Mouse (Mus musculus) midbrain, postnatal 0 days (tissue): ENCODE measurements around the gene Ubap2. TPM values are rescaled to one million over a fixed set of nuclear protein-coding genes. Genes with fewer than 3 reads are reported as not detected.

Experiments
- ATAC-seq: fragments of 200-750 bp; cut with Nextera tagmentation; 2 replicates; pipeline ENCODE4 v1.8.0; 2017; ENCODE audit warnings: moderate number of reproducible peaks, mild to moderate bottlenecking, moderate TSS enrichment, moderate library complexity; ENCODE audit not compliant: low FRiP score
- DNase-seq: peaks from one replicate; pipeline ENCODE4 v3.0.0-alpha.2; 2015; ENCODE audit warnings: low spot score
- H3K27ac ChIP-seq: fragments of 300-500 bp; sonication (generic); 2 replicates; pipeline ENCODE4 v1.5.1; 2014; ENCODE audit warnings: low read depth, mild to moderate bottlenecking, low read length, mixed read lengths
- H3K27me3 ChIP-seq: fragments of 300-500 bp; sonication (generic); 2 replicates; pipeline ENCODE4 v1.6.1; 2014; ENCODE audit warnings: low read length, control low read depth, mixed read lengths; ENCODE audit not compliant: insufficient read depth
- H3K36me3 ChIP-seq: fragments of 300-500 bp; sonication (generic); 2 replicates; pipeline ENCODE4 v1.6.1; 2014; ENCODE audit warnings: low read length, control low read depth, mixed read lengths; ENCODE audit not compliant: insufficient read depth
- H3K4me1 ChIP-seq: fragments of 300-500 bp; sonication (generic); 2 replicates; pipeline ENCODE4 v1.6.1; 2014; ENCODE audit warnings: mild to moderate bottlenecking, control low read depth, antibody characterized with exemption, low read length, mixed read lengths; ENCODE audit not compliant: insufficient read depth
- H3K4me2 ChIP-seq: fragments of 300-500 bp; sonication (generic); 2 replicates; pipeline ENCODE4 v1.6.1; 2014; ENCODE audit warnings: low read depth, mild to moderate bottlenecking, low read length, mixed read lengths; ENCODE audit not compliant: poor library complexity, severe bottlenecking
- H3K4me3 ChIP-seq: fragments of 300-500 bp; sonication (generic); 2 replicates; pipeline ENCODE4 v1.5.1; 2014; ENCODE audit warnings: low read depth, mild to moderate bottlenecking, low read length, moderate library complexity
- H3K9ac ChIP-seq: fragments of 300-500 bp; sonication (generic); replicated peaks from 2 replicates; pipeline ENCODE4 v1.6.1; 2014; ENCODE audit warnings: mild to moderate bottlenecking, low read length, moderate library complexity, mixed read lengths; ENCODE audit not compliant: poor library complexity, severe bottlenecking
- H3K9me3 ChIP-seq: fragments of 300-500 bp; sonication (generic); 2 replicates; pipeline ENCODE4 v1.6.1; 2016; ENCODE audit warnings: low read length, control low read depth
- CTCF ChIP-seq: IDR thresholded peaks from 2 replicates; pipeline ENCODE4 v1.5.1; 2016; ENCODE audit warnings: antibody characterized with exemption, mild to moderate bottlenecking
- WGBS: fragments of 180-500 bp; shearing (Covaris S2); extraction: QIAGEN DNeasy Blood & Tissue Kit; methylation state at CpG from one replicate; pipeline ENCODE4 v1.1.7; 2014; 5-methylcytosine and 5-hydroxymethylcytosine counted together
- polyA plus RNA-seq: library from polyadenylated mRNA; unstranded; fragments of >200 nt; fragmentation: Nextera tagmentation; extraction: Ambion mirVana; gene quantifications from 2 replicates; pipeline ENCODE4 v1.2.1, GENCODE M21; 2015
- total RNA-seq: library from RNA; depleted of rRNA; stranded (reverse); fragments of >200 nt; gene quantifications from 2 replicates; pipeline ENCODE4 v1.2.3, GENCODE M21; 2014

Ubap2 gene
- total and polyA plus RNA-seq, 2 experiments from 2014 or later: 36.1 to 38.5 TPM

DNA sequence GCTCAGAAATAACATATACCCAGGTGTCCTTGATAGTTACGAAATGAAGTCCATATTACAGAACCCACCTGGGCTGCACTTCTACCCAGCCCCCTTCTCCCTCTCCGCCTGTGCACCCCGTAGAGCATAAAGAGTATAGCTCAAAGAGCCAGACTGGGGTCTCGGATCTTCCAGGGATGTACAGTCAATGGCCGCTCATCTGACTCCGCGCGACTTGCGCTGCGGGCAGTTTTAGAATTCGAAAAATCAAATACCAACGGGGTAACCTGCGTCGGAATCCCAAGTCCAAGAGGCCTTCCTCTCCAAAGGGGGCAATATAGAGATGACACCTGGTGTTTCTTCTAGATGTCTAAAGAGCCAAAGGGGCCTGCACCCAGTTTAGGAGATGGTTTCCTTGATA is 38.8 kb upstream of the Ubap2 start:
- Histone ChIP-seq H3K4me2 (peak overlapping the region; percentile 79), H3K9me3 (no peaks in the 10 kb centered on the region), H3K27me3 (no peaks in the 10 kb centered on the region), H3K36me3 (peaks cover 18% of the 10 kb centered on the region; the same call in 1 of the 2 replicates), H3K4me3 (peak overlapping the region; percentile 98), H3K9ac (peak overlapping the region; percentile 97), H3K27ac (peak overlapping the region; percentile 96), H3K4me1 (peaks cover 8% of the 10 kb centered on the region; the same call in 1 of the 2 replicates)
- DNase-seq: no peak
- ATAC-seq: peak; percentile 6; the same call in 1 of the 2 replicates
- no peak for TF ChIP-seq CTCF
- 16% methylated on average over 14 of the region's 14 CpGs for WGBS

DNA sequence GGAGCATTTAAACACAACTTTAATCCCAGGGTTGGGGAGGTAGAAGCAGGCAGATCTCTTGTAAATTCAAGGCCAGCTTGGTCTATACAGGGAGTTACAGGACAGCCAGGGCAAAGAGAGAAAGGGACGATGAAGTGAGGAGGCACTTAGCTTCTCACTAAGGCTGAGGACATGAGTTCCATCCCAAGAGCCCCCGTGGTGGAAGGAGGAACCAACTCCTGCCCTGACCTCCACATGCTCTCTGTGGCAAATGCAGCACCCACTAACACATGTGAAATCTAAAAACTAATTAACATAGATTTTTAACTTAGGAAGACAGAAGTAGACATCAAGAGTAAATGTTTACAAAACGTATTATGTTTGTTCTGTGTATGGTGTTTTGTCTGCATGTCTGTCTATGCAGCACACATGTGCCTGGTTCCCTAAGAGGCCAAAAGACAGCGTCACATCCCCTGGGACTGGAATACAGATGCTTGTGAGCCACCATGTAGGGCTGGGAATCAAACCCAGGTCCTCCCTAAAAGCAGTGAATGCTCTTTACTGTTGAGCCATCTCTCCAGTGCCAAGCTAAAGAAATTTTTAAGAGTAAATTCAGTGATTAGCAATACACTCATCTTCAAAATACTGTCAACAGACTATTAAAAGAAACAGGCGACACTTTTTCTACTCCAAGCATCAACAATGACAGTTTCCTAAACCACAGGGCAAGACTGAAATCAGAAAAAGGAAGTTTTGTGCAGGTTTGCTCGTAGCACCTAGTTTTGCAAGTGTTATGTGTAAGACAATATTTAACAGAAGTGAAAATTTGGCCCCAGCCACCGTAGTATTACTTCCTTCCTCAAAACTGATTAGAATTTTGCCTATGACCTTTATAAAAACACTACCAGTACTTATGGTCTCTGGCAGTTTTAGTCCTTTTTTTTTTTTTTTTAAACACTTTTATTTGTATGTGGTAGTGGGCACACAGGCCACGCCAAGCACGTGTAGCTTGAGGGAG is 35.9 kb upstream of the Ubap2 start:
- no peak overlapping the region for H3K4me3 ChIP-seq

DNA sequence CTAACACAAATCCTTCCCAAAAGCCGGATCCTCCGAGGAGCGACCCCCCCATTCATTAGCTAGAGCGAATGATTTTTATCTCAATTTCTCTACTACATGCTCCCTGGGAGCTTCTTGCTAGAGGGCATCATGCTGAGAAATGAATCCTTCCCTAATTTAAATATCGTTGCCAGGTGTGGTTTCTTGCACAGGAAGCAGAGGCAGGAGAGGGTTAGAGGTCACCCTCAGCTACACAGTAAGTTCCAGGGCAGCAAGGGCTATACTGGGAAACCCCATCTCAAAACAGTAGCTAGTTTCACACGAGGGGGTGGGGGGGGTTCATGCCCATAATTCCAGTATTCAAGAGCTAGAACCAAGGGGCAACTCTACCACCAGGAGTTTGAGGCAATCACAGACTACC is 32.5 kb upstream of the Ubap2 start:
- no peaks in the 10 kb centered on the region for H3K27me3 ChIP-seq
- H3K9me3 ChIP-seq: no peaks in the 10 kb centered on the region
- H3K4me1 ChIP-seq: no peaks in the 10 kb centered on the region
- DNase-seq: no peak
- no peak for ATAC-seq
- WGBS: 84% methylated on average over 6 of the region's 6 CpGs
- H3K4me3 ChIP-seq: no peak overlapping the region
- H3K36me3 ChIP-seq: peaks cover 27% of the 10 kb centered on the region
- no peak overlapping the region for H3K4me2 ChIP-seq
- no peak overlapping the region for H3K27ac ChIP-seq
- no peak for TF ChIP-seq CTCF
- H3K9ac ChIP-seq: no peak overlapping the region

More for the DNA sequence above, 35.9 kb upstream of the Ubap2 start:
- DNase-seq (no peak), ATAC-seq (no peak)
- Histone ChIP-seq H3K4me1 (peaks cover 8% of the 10 kb centered on the region; the same call in 1 of the 2 replicates), H3K9me3 (no peaks in the 10 kb centered on the region), H3K27ac (no peak overlapping the region), H3K9ac (no peak overlapping the region), H3K4me2 (no peak overlapping the region), H3K27me3 (no peaks in the 10 kb centered on the region), H3K36me3 (peaks cover 22% of the 10 kb centered on the region; the same call in 1 of the 2 replicates)
- TF ChIP-seq CTCF: no peak
- WGBS: 93% methylated on average over 9 of the region's 9 CpGs

DNA sequence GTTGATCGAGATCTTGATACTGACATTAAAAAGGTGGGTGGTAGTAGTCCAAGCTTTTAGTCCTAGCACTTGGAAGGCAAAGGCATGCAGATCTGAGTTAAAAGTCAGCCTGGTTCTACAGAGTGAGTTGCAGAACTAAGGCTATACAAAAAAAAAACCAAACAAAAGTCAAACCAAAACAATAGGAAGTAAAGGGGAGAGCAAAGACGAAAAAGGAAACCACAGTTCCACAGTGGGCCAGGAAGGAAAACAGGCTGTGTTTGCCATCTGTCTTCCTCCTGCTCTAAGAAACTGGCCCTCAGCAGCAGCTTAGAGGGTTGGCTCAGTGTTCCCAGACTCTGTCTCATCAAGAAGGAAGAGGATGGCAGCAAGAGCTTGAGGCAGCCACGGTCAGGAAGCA is 29.4 kb upstream of the Ubap2 start:
- Histone ChIP-seq H3K27me3 (no peaks in the 10 kb centered on the region), H3K27ac (no peak overlapping the region), H3K9me3 (no peaks in the 10 kb centered on the region), H3K36me3 (peaks cover 41% of the 10 kb centered on the region), H3K4me2 (no peak overlapping the region), H3K9ac (no peak overlapping the region), H3K4me3 (no peak overlapping the region), H3K4me1 (no peaks in the 10 kb centered on the region)
- WGBS: 70% methylated on average over 3 of the region's 3 CpGs
- TF ChIP-seq CTCF: no peak
- ATAC-seq (no peak), DNase-seq (no peak)

DNA sequence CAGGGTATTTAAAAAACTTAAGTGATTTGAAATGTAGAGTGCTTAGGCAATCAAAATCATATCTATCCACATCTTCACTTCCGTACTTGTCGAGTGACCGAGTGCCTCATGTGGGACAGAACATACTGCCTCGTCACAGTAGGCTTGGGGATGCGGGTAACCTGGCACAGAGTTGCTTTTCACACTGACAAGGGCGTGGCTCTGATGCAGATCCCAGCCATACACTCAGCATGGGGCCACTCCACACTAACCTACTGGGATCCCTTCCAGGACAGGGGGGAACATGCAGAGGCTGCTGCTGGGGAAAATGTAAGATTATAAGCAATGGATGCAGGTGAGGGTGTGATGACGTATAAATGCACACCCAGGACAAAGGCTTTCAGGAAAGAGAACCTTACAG is 28.7 kb upstream of the Ubap2 start:
- H3K27me3 ChIP-seq: no peaks in the 10 kb centered on the region
- no peaks in the 10 kb centered on the region for H3K4me1 ChIP-seq
- no peak overlapping the region for H3K4me3 ChIP-seq
- DNase-seq: no peak
- H3K4me2 ChIP-seq: no peak overlapping the region
- no peak for ATAC-seq
- no peak for TF ChIP-seq CTCF
- 87% methylated on average over 7 of the region's 7 CpGs for WGBS
- H3K27ac ChIP-seq: no peak overlapping the region
- peaks cover 46% of the 10 kb centered on the region for H3K36me3 ChIP-seq
- no peaks in the 10 kb centered on the region for H3K9me3 ChIP-seq
- H3K9ac ChIP-seq: no peak overlapping the region

DNA sequence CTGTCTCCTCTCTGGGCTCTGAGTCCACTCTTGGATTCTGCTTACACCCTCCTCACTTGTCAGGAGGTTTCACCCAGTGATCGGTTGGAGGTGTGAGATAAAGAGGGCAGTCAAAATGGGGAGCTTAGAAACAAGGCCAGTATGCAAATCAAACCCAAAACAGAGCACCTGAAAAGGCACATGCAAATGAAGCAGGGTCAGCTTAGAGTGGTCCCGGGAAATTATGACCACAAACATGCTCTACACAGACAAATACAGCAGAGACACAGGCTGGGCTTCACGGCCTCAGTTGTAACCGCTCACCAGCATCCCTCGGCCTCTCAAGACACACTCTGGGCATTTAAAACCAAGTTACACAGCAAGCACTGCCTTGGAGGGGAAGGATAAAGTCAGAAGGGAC is 24.0 kb upstream of the Ubap2 start:
- Histone ChIP-seq H3K9ac (no peak overlapping the region), H3K4me2 (no peak overlapping the region), H3K4me1 (no peaks in the 10 kb centered on the region), H3K27me3 (no peaks in the 10 kb centered on the region), H3K36me3 (peaks cover 73% of the 10 kb centered on the region), H3K27ac (no peak overlapping the region), H3K9me3 (no peaks in the 10 kb centered on the region), H3K4me3 (no peak overlapping the region)
- 93% methylated on average over 5 of the region's 5 CpGs for WGBS
- DNase-seq: no peak
- ATAC-seq: no peak
- no peak for TF ChIP-seq CTCF
